Mouse (Mus musculus) erythroblast, embryonic 14.5 days (primary cell): ENCODE data around the gene Pawr. TPM values are rescaled to one million over a fixed set of nuclear protein-coding genes. Genes with fewer than 3 reads are reported as not detected.
A peak's percentile ranks its signal among the peaks of the same experiment; 100 is the strongest.

Source experiments
- H3K27me3 ChIP-seq: 2 replicates; pipeline ENCODE4 v1.6.1; 2012; ENCODE audit warnings: inconsistent platforms; ENCODE audit not compliant: control insufficient read depth
- H3K36me3 ChIP-seq: 2 replicates; pipeline ENCODE4 v1.6.1; 2012; ENCODE audit warnings: mild to moderate bottlenecking, inconsistent platforms; ENCODE audit not compliant: control insufficient read depth
- H3K4me1 ChIP-seq: 2 replicates; pipeline ENCODE4 v1.6.1; 2012; ENCODE audit warnings: inconsistent platforms; ENCODE audit not compliant: control insufficient read depth
- H3K4me3 ChIP-seq: replicated peaks from 2 replicates; pipeline ENCODE3; 2012; ENCODE audit warnings: moderate library complexity, mild to moderate bottlenecking, inconsistent platforms
- H3K9me3 ChIP-seq: 2 replicates; pipeline ENCODE4 v1.6.1; 2012; ENCODE audit warnings: low read length, inconsistent platforms, mixed read lengths; ENCODE audit not compliant: control insufficient read depth
- GATA1 ChIP-seq: IDR thresholded peaks from 2 replicates; pipeline ENCODE4 v1.6.1; 2012; ENCODE audit warnings: low read length, inconsistent platforms, mixed read lengths
- TAL1 ChIP-seq: IDR thresholded peaks from 3 replicates; pipeline ENCODE4 v1.6.1; 2012; ENCODE audit warnings: low read length, inconsistent platforms, mixed read lengths
- polyA plus RNA-seq: library from polyadenylated mRNA; stranded (reverse); fragments of >175 nt; gene quantifications from 2 replicates; pipeline ENCODE4 v1.2.3, GENCODE M21; 2012

The Pawr gene
- polyA plus RNA-seq, 1 experiment: 0.75 TPM

DNA sequence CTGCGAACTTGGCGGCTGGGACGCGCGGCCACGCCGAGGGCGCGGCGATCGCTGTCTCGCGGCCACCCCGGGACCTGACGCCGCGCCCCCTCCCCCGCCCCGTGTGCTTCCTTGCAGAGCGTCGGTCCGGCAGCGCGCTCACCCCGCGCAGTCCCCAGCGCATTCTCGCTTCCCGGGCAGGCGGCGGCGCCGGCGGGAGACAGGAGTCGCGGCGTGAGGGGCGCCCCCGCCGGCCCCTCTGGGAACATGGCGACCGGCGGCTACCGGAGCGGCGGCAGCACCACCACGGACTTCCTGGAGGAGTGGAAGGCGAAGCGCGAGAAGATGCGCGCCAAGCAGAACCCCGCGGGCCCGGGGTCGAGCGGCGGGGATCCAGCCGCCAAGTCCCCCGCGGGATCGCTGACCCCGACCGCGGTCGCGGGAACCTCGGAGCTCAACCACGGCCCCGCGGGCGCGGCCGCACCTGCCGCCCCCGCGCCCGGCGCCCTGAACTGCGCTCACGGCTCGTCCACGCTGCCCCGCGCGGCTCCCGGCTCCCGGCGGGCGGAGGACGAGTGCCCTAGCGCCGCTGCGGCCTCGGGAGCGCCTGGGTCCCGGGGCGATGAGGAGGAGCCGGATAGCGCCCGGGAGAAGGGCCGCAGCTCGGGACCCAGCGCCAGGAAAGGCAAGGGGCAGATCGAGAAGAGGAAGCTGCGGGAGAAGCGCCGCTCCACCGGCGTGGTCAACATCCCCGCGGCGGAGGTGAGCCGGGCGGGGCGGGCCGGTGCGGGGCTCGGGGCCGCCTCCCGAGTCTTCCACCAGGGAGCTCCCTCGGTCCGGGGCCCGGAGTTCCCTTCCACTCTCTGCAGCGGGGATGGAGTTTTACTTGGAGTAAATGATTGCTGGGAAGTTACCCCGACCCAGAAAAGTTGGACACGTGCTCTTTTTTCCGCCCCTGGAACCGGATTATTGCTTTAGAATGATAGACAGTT is 935 bp downstream of the Pawr start:
- Histone ChIP-seq H3K4me3 (peak overlapping the region; percentile 84), H3K9me3 (no peaks in the 10 kb centered on the region), H3K4me1 (peaks cover 51% of the 10 kb centered on the region), H3K27me3 (peaks cover 27% of the 10 kb centered on the region), H3K36me3 (peaks cover 19% of the 10 kb centered on the region)
- TF ChIP-seq GATA1: no peak
- no peak for TF ChIP-seq TAL1

DNA sequence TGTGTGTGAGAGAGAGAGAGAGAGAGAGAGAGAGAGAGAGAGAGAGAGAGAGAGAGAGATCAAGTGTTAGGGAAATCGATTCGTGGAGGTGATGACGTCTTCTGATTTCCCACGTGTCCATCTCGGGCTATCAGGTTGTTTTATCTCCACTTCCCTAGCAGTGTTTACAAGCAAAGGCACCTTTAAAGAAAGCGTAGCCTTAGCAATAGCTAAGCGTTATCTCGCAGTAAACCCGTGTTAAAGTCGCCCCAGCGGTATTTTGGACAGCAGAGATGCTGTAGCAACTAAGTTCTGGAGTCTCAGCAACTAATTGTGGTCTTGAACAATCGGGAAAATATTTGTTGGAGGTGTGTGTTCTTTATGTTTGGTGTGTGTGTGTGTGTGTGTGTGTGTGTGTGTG is 1.7 kb downstream of the Pawr start:
- Histone ChIP-seq H3K4me3 (peak overlapping the region; percentile 84), H3K36me3 (peaks cover 26% of the 10 kb centered on the region), H3K9me3 (no peaks in the 10 kb centered on the region), H3K4me1 (peaks cover 53% of the 10 kb centered on the region), H3K27me3 (peaks cover 27% of the 10 kb centered on the region)
- no peak for TF ChIP-seq TAL1
- TF ChIP-seq GATA1: no peak

DNA sequence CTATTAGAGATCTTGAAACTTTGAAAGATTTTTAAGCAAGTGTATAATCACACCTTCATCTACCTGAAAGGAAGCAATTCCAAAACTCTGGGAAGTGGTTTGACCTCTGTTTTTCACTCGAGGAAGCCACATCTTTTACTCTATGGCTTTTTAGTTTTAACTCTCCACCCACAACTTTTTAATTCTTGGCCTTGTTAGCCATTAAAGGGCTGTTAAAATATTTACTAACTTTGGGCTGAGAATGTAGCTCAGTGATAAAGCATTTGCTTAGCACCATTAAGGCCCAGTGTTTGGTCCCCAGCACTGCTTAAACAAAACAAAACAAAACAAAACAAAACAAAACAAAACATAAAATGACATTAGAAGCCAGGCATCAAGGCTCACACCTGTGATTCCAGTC is 2.2 kb downstream of the Pawr start:
- Histone ChIP-seq H3K4me1 (peaks cover 53% of the 10 kb centered on the region), H3K27me3 (peaks cover 25% of the 10 kb centered on the region), H3K9me3 (no peaks in the 10 kb centered on the region), H3K36me3 (peaks cover 27% of the 10 kb centered on the region), H3K4me3 (peak overlapping the region; percentile 84)
- no peak for TF ChIP-seq GATA1
- TF ChIP-seq TAL1: no peak

DNA sequence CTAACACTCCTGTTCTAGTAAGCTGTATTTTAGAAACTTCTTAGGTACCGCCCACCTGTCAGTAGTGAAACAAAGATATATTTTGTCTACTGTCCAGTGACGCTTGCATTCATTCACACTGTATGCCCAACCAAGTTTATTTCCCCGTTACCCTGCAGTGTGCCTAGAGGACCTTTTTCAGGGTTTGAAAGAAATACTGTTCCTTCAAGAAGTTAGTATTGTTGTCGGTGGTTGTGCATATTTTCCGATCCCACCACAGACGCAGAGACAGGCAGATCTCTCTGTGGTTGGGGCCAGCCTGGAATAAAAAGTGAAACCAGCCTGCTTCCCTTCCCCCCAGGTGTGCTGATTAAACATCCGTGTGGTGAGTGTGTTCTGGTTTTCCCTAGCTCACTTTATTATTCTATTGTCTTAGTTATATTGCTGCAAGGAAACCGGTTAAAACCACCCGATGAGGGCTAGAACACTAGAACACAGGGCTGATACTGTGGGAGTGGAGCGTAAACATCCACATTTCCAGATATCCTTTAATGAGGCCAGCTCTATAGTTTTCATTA is 3.9 kb downstream of the Pawr start:
- Histone ChIP-seq H3K27me3 (peaks cover 15% of the 10 kb centered on the region), H3K4me3 (no peak overlapping the region), H3K36me3 (peaks cover 33% of the 10 kb centered on the region), H3K9me3 (no peaks in the 10 kb centered on the region), H3K4me1 (peaks cover 53% of the 10 kb centered on the region)
- no peak for TF ChIP-seq GATA1
- TF ChIP-seq TAL1: no peak

DNA sequence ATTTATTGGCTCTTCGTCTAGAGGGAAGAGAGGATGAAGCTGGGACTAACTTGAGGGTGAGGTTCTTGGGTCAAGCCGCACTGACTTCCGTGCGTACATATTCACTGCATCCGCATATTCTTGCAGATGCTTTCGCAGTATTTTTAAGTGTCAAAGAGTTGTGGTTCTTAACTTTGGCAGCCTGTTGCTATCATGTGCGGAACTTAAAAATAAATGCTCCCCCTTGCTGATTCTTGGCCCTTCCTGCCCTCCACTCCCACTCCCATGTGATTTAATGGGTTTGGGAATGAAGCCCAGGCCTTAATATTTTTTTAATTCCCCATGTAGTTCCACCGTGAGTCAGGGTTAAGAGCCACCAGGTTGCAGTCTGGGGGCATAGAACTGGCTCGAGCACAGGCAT is 4.7 kb downstream of the Pawr start:
- no peaks in the 10 kb centered on the region for H3K9me3 ChIP-seq
- peaks cover 7% of the 10 kb centered on the region for H3K27me3 ChIP-seq
- no peak overlapping the region for H3K4me3 ChIP-seq
- H3K4me1 ChIP-seq: peaks cover 45% of the 10 kb centered on the region
- TF ChIP-seq GATA1: no peak
- TF ChIP-seq TAL1: no peak
- H3K36me3 ChIP-seq: peaks cover 35% of the 10 kb centered on the region

GRCm38 (mm10) chr10:108338055-108338961 is 6.4 kb downstream of the Pawr start:
- Histone ChIP-seq H3K27me3 (no peaks in the 10 kb centered on the region), H3K36me3 (peaks cover 48% of the 10 kb centered on the region), H3K4me1 (peaks cover 28% of the 10 kb centered on the region), H3K9me3 (no peaks in the 10 kb centered on the region), H3K4me3 (no peak overlapping the region)
- TF ChIP-seq GATA1 (no peak), TAL1 (no peak)

- no peaks in the 10 kb centered on the region for H3K9me3 ChIP-seq
- H3K4me3 ChIP-seq: no peak overlapping the region
- no peaks in the 10 kb centered on the region for H3K27me3 ChIP-seq
- peaks cover 22% of the 10 kb centered on the region for H3K4me1 ChIP-seq
- TF ChIP-seq TAL1 (no peak), GATA1 (no peak)
- H3K36me3 ChIP-seq: peaks cover 53% of the 10 kb centered on the region
Observed at GRCm38 (mm10) chr10:108339118-108339517, 7.2 kb downstream of the Pawr start.

DNA sequence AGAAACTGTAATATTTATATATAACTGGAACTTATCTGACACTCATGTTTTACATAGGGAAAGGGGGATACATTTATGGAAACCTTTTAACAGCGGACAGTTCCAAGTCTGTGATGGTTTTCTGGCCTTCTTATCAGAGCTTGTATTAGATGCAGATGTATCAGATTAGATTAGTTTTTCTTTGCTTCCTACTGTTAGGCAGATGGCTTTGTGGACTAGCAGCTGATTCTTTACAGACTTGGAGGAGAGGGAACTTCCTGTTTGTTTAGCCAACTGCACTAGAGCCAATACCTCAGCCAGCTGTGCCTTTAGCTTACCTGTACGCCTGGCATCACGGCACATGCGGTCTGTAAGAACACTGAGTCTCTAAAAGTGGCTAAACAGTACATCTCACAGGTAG is 8.0 kb downstream of the Pawr start:
- Histone ChIP-seq H3K4me1 (peaks cover 18% of the 10 kb centered on the region), H3K27me3 (no peaks in the 10 kb centered on the region), H3K4me3 (no peak overlapping the region), H3K9me3 (no peaks in the 10 kb centered on the region), H3K36me3 (peaks cover 53% of the 10 kb centered on the region)
- TF ChIP-seq TAL1 (no peak), GATA1 (no peak)
